Comparison of ENCODE assay signal across 13 mouse cellular contexts in the genomic region with DNA sequence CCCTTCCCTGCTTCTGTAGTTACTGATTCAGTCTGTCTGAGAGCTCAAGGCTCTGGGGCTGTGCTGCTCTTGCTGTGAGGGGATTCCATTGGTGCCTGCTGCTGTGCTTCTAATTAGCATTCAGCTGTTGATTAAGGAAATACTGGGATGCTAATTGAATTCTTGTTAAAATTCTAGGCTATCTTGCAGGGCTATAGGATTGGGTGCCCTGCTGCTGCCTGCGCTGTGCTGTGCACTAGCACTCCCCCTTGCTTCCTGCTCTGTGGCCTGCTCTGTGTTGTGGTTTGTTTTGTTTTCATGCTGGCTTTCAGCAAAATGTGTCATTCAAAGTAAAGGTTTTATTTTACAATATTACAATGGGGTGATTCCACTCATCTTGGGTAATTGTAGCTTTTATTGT.
DNase-seq lines count a peak whose midpoint lies in the region; ATAC-seq lines count a peak whose summit lies in the region.
"Had no signal": no experiment of that assay in that cellular context is flagged by ENCODE, and none has a peak within 500 bp of the region (broad histone marks: within the 10 kb centered on the region; RNA-seq: fewer than 3 reads in every experiment).

No protein-coding gene starts in this region.

- peaks cover 31% of the 10 kb centered on the region for H3K36me3 ChIP-seq in forebrain, embryonic 12.5 days (replicated peaks)
- peaks cover 22% of the 10 kb centered on the region for H3K36me3 ChIP-seq in neural tube, embryonic 15.5 days
- H3K36me3 ChIP-seq in kidney, embryonic 14.5 days (ENCODE audit: control insufficient read depth, insufficient read depth, low read length), result peaks cover 5% of the 10 kb centered on the region; the same call in 1 of the 2 replicates

- H3K27me3 ChIP-seq in forebrain, embryonic 12.5 days, result no peaks in the 10 kb centered on the region
- no peaks in the 10 kb centered on the region for H3K27me3 ChIP-seq in neural tube, embryonic 15.5 days (replicated peaks)
- no peaks in the 10 kb centered on the region for H3K27me3 ChIP-seq in kidney, embryonic 14.5 days (ENCODE audit: control insufficient read depth, insufficient read depth, low read length)

- ATAC-seq in CD4-positive, CD25-positive, alpha-beta regulatory T cell, adult 4 months, result peak; percentile 79
- ATAC-seq in forebrain, embryonic 12.5 days (ENCODE audit: low FRiP score), result peak; percentile 86
- ATAC-seq in inflammation-experienced regulatory T-cells, adult 6 months, result peak; percentile 77
- peak; percentile 77 for ATAC-seq in neural tube, embryonic 15.5 days (ENCODE audit: low FRiP score)
- ATAC-seq in kidney, embryonic 14.5 days (ENCODE audit: low FRiP score, low TSS enrichment), result no peak

- DNase-seq in left cerebral cortex, adult 8-10 months (ENCODE audit: low spot score in 2 of 2), result no peak
- no peak for DNase-seq in left cerebral cortex, postnatal 4 days
- DNase-seq: adrenal gland, postnatal 36 days; cerebellum, adult 9-10 months; right cerebral cortex, postnatal 14 days had no signal

- 27% methylated on average over 1 of the region's 1 CpGs for WGBS in forebrain, embryonic 12.5 days
- 33% methylated on average over 1 of the region's 1 CpGs for WGBS in neural tube, embryonic 15.5 days
- 88% methylated on average over 1 of the region's 1 CpGs for WGBS in kidney, embryonic 14.5 days

- no peaks in the 10 kb centered on the region for H3K9me3 ChIP-seq in forebrain, embryonic 12.5 days
- H3K9me3 ChIP-seq in neural tube, embryonic 15.5 days (replicated peaks), result no peaks in the 10 kb centered on the region
- no peaks in the 10 kb centered on the region for H3K9me3 ChIP-seq in kidney, embryonic 14.5 days (ENCODE audit: control insufficient read depth, low read length)
- H3K9me3 ChIP-seq: G1E had no signal

- peak overlapping the region; percentile 50; the same call in 1 of the 2 replicates for H3K27ac ChIP-seq in forebrain, embryonic 12.5 days
- H3K27ac ChIP-seq in neural tube, embryonic 15.5 days (replicated peaks), result peak overlapping the region; percentile 54
- H3K27ac ChIP-seq in kidney, embryonic 14.5 days (ENCODE audit: low read depth, low read length), result no peak overlapping the region
- H3K27ac ChIP-seq: liver, embryonic 14.5 days; stomach, postnatal 0 days had no signal

- no peak overlapping the region for H3K9ac ChIP-seq in forebrain, embryonic 12.5 days
- no peak overlapping the region for H3K9ac ChIP-seq in neural tube, embryonic 15.5 days (replicated peaks)
- H3K9ac ChIP-seq in kidney, embryonic 14.5 days (ENCODE audit: low read depth, low read length), result no peak overlapping the region
- H3K9ac ChIP-seq: liver, embryonic 14.5 days had no signal

- peaks cover 16% of the 10 kb centered on the region for H3K4me1 ChIP-seq in forebrain, embryonic 12.5 days
- peaks cover 27% of the 10 kb centered on the region for H3K4me1 ChIP-seq in neural tube, embryonic 15.5 days
- 0 out of 2 replicates have a peak, but pooled peaks cover 3% of the 10 kb centered on the region for H3K4me1 ChIP-seq in kidney, embryonic 14.5 days (ENCODE audit: control insufficient read depth, insufficient read depth, low read length)

- no peak overlapping the region for H3K4me3 ChIP-seq in forebrain, embryonic 12.5 days (replicated peaks)
- H3K4me3 ChIP-seq in neural tube, embryonic 15.5 days (replicated peaks), result no peak overlapping the region
- no peak overlapping the region for H3K4me3 ChIP-seq in kidney, embryonic 14.5 days (ENCODE audit: low read length)

- no peak overlapping the region for H3K4me2 ChIP-seq in forebrain, embryonic 12.5 days
- H3K4me2 ChIP-seq in neural tube, embryonic 15.5 days, result no peak overlapping the region
- no peak overlapping the region for H3K4me2 ChIP-seq in kidney, embryonic 14.5 days (replicated peaks; ENCODE audit: low read depth, low read length)

- intact Hi-C loops in left cerebral cortex, postnatal 4 days (cut with DNase I), result no loop called here
